ENCODE assay signal across 7 mouse cellular contexts in genomic region chr12:112746808-112747605, GRCm38 (mm10). TPM values are rescaled to one million over a fixed set of nuclear protein-coding genes. Genes with fewer than 3 reads are reported as not detected.
DNase-seq lines count a peak whose midpoint lies in the region; ATAC-seq lines count a peak whose summit lies in the region.

No protein-coding gene starts in this region.

- H3K9ac ChIP-seq in intestine, embryonic 15.5 days = 0 out of 2 replicates have a peak overlapping the region, but pooled peaks have one; percentile 20
- H3K9ac ChIP-seq in stomach, embryonic 16.5 days (ENCODE audit: low read length) = peak overlapping the region; percentile 52

- H3K9me3 ChIP-seq in intestine, embryonic 15.5 days = no peaks in the 10 kb centered on the region
- H3K9me3 ChIP-seq in stomach, embryonic 16.5 days (replicated peaks; ENCODE audit: control insufficient read depth, low read length) = no peaks in the 10 kb centered on the region

- H3K36me3 ChIP-seq in intestine, embryonic 15.5 days = peaks cover under 1% of the 10 kb centered on the region; the same call in 1 of the 2 replicates
- H3K36me3 ChIP-seq in stomach, embryonic 16.5 days (ENCODE audit: control insufficient read depth, insufficient read depth, low read length) = no peaks in the 10 kb centered on the region

- peaks cover 20% of the 10 kb centered on the region; the same call in 1 of the 2 replicates for H3K4me1 ChIP-seq in intestine, embryonic 15.5 days (replicated peaks)
- H3K4me1 ChIP-seq in stomach, embryonic 16.5 days (ENCODE audit: control insufficient read depth, insufficient read depth, low read length) = peaks cover 22% of the 10 kb centered on the region

- peak overlapping the region; percentile 46 for H3K27ac ChIP-seq in intestine, embryonic 15.5 days
- peak overlapping the region; percentile 66; the same call in 1 of the 2 replicates for H3K27ac ChIP-seq in stomach, embryonic 16.5 days (ENCODE audit: low read length)

- 29% methylated on average over 10 of the region's 10 CpGs for WGBS in intestine, embryonic 15.5 days
- 21% methylated on average over 10 of the region's 10 CpGs for WGBS in stomach, embryonic 16.5 days

- peak; percentile 24; the same call in 1 of the 2 replicates for ATAC-seq in intestine, embryonic 15.5 days
- peak; percentile 27; the same call in 1 of the 2 replicates for ATAC-seq in stomach, embryonic 16.5 days (ENCODE audit: insufficient read depth, low FRiP score)

- peak; percentile 79 for DNase-seq in thymus, postnatal 0 days (ENCODE audit: low spot score)
- no peak for DNase-seq in thymus, adult 18-20 months
- peak; percentile 21 for DNase-seq in c-Kit-positive CD71-positive TER-119-positive erythroid progenitor cells, embryonic 14.5 days (ENCODE audit: low spot score)
- peak; percentile 79 for DNase-seq in forelimb bud, embryonic 11.5 days (ENCODE audit: low read depth, low spot score)
- DNase-seq in lung, postnatal 4 days = peak; percentile 56 to 57

- no peaks in the 10 kb centered on the region for H3K27me3 ChIP-seq in intestine, embryonic 15.5 days (replicated peaks)
- H3K27me3 ChIP-seq in stomach, embryonic 16.5 days (ENCODE audit: control insufficient read depth, insufficient read depth, low read length) = no peaks in the 10 kb centered on the region

- no peak overlapping the region for H3K4me3 ChIP-seq in intestine, embryonic 15.5 days (replicated peaks)
- H3K4me3 ChIP-seq in stomach, embryonic 16.5 days (replicated peaks; ENCODE audit: low read length) = no peak overlapping the region

- no peak overlapping the region; the same call in 1 of the 2 replicates for H3K4me2 ChIP-seq in intestine, embryonic 15.5 days (replicated peaks)
- 0 out of 2 replicates have a peak overlapping the region, but pooled peaks have one; percentile 5 for H3K4me2 ChIP-seq in stomach, embryonic 16.5 days (ENCODE audit: low read depth, low read length)

RNA-seq across cellular contexts. Expression of gene Pld4, which starts 13.4 kb away (rescaled TPM):
- polyA plus RNA-seq in thymus, postnatal 0 days (2015; fragmentation: Nextera tagmentation; extraction: Ambion mirVana) = 46.2 and 49.3 TPM in 2 replicates
- 11.6 and 12.6 TPM in 2 replicates for polyA plus RNA-seq in intestine, embryonic 15.5 days (2015; fragmentation: Nextera tagmentation; extraction: Ambion mirVana)
- polyA plus RNA-seq in stomach, embryonic 16.5 days (2015; fragmentation: Nextera tagmentation; extraction: Ambion mirVana) = 13.7 and 17.1 TPM in 2 replicates

RNA-seq across cellular contexts. Expression of gene Cep170b, which starts 26.8 kb away (rescaled TPM):
- polyA plus RNA-seq in thymus, postnatal 0 days (2015; fragmentation: Nextera tagmentation; extraction: Ambion mirVana) = 4.3 and 4.9 TPM in 2 replicates
- 20.1 and 22.4 TPM in 2 replicates for polyA plus RNA-seq in intestine, embryonic 15.5 days (2015; fragmentation: Nextera tagmentation; extraction: Ambion mirVana)
- polyA plus RNA-seq in stomach, embryonic 16.5 days (2015; fragmentation: Nextera tagmentation; extraction: Ambion mirVana) = 19.8 and 21.9 TPM in 2 replicates

RNA-seq across cellular contexts. Expression of gene Ahnak2, which starts 55.5 kb away (rescaled TPM):
- 1.0 and 1.2 TPM in 2 replicates for polyA plus RNA-seq in thymus, postnatal 0 days (2015; fragmentation: Nextera tagmentation; extraction: Ambion mirVana)
- 2.3 and 3.0 TPM in 2 replicates for polyA plus RNA-seq in intestine, embryonic 15.5 days (2015; fragmentation: Nextera tagmentation; extraction: Ambion mirVana)
- 4.9 and 5.4 TPM in 2 replicates for polyA plus RNA-seq in stomach, embryonic 16.5 days (2015; fragmentation: Nextera tagmentation; extraction: Ambion mirVana)

Comparison
In these comparisons a context has a peak if more than half of its experiments do, and no peak if none do; other contexts are left out.
1. DNase-seq: peak in thymus, postnatal 0 days (single experiment), c-Kit-positive CD71-positive TER-119-positive erythroid progenitor cells, embryonic 14.5 days (single experiment), forelimb bud, embryonic 11.5 days (single experiment) and lung, postnatal 4 days (2 of 2); none in thymus, adult 18-20 months (0 of 2).